In the genomic region with DNA sequence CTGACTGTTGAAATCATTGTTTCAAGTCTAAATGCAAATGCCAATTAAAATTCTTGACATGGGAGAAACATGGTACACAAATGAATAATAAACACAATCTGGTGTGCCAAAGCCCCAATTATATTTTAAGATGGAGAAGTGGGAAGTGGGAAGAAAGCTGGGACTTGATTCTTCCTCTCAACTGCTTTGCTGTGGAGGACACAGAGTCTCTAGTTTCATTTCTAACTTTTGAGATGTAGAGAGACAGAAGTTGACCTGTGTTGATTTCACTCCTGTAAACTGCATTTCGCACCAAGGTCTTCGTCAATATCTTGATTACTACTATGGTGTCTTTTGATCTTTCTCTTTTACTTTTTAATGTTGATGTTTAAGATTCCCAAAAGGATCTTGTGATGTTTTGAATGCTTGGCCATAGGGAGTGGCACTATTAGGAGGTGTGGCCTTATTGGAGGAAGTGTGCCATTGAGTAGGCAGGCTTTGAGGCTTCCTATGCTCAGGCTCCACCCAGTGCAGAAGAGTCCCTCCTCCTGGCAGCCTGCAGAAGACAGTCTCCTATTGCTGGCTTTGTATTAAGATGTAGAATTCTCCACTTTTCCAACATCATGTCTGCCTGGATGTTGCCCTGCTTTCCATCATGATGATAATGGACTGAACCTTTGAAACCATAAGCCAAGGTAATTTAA, we compare ENCODE assay signal across 21 mouse cellular contexts.
DNase-seq lines count a peak whose midpoint lies in the region; ATAC-seq and TF ChIP-seq lines count a peak whose summit lies in the region.
"Had no signal": no experiment of that assay in that cellular context is flagged by ENCODE, and none has a peak within 500 bp of the region (broad histone marks: within the 10 kb centered on the region; RNA-seq: fewer than 3 reads in every experiment).

No protein-coding gene starts in this region.

- DNase-seq in forebrain, embryonic 14.5 days (ENCODE audit: low spot score) = peak; percentile 19
- peak; percentile 19 for DNase-seq in brain, embryonic 14.5 days (ENCODE audit: low read depth)
- DNase-seq in lung, postnatal 14 days = no peak
- no peak for DNase-seq in adrenal gland, adult 2 months
- DNase-seq in layer of hippocampus, adult 2 months (ENCODE audit: low spot score in 2 of 2) = no peak
- DNase-seq: adrenal gland, postnatal 10 days; adrenal gland, postnatal 36 days; cerebellum, adult 11-12 months; cerebellum, adult 9-10 months; cerebellum, postnatal 14 days; gastrocnemius, postnatal 25 days; heart, adult 11 months had no signal

- TF ChIP-seq POLR2A in brain, embryonic 14.5 days (IDR thresholded peaks at IDR 0.05; ENCODE audit: borderline replicate concordance, extremely low read depth, insufficient read depth, insufficient read length, poor library complexity, severe bottlenecking) = no peak

- H3K4me1 ChIP-seq in forebrain, embryonic 14.5 days (ENCODE audit: control insufficient read depth, insufficient read depth, low read length) = no peaks in the 10 kb centered on the region
- no peaks in the 10 kb centered on the region for H3K4me1 ChIP-seq in forebrain, embryonic 15.5 days
- H3K4me1 ChIP-seq: forebrain, embryonic 10.5 days; forebrain, embryonic 13.5 days; hindbrain, embryonic 12.5 days; hindbrain, embryonic 15.5 days had no signal

- no peak overlapping the region for H3K4me3 ChIP-seq in forebrain, embryonic 14.5 days (ENCODE audit: low read depth, low read length)
- no peak overlapping the region for H3K4me3 ChIP-seq in forebrain, embryonic 15.5 days
- H3K4me3 ChIP-seq in layer of hippocampus, adult 2 months = no peak overlapping the region
- H3K4me3 ChIP-seq: forebrain, embryonic 10.5 days; forebrain, embryonic 13.5 days; hindbrain, embryonic 12.5 days; hindbrain, embryonic 15.5 days had no signal

- ATAC-seq in forebrain, embryonic 14.5 days = no peak
- no peak for ATAC-seq in forebrain, embryonic 15.5 days (replicated peaks)
- ATAC-seq in megakaryocyte progenitor cell, adult 5-6 weeks (replicated peaks; ENCODE audit: poor library complexity) = 0 out of 2 replicates have a peak, but pooled peaks have one; percentile 57
- ATAC-seq: activated CD4-positive, CD25-positive, alpha-beta regulatory T cell, adult 4 months; forebrain, embryonic 13.5 days; Patski had no signal

- H3K9ac ChIP-seq in forebrain, embryonic 14.5 days (ENCODE audit: low read length) = no peak overlapping the region
- no peak overlapping the region for H3K9ac ChIP-seq in forebrain, embryonic 15.5 days (replicated peaks)
- H3K9ac ChIP-seq: forebrain, embryonic 13.5 days; hindbrain, embryonic 12.5 days; hindbrain, embryonic 15.5 days had no signal

- no peaks in the 10 kb centered on the region for H3K27me3 ChIP-seq in forebrain, embryonic 14.5 days (replicated peaks; ENCODE audit: control insufficient read depth, insufficient read depth, low read length)
- H3K27me3 ChIP-seq in forebrain, embryonic 15.5 days = no peaks in the 10 kb centered on the region
- H3K27me3 ChIP-seq: forebrain, embryonic 13.5 days; hindbrain, embryonic 12.5 days; hindbrain, embryonic 15.5 days; Patski had no signal

- H3K4me2 ChIP-seq in forebrain, embryonic 14.5 days (ENCODE audit: low read length) = no peak overlapping the region
- H3K4me2 ChIP-seq in forebrain, embryonic 15.5 days (replicated peaks) = no peak overlapping the region
- H3K4me2 ChIP-seq: forebrain, embryonic 13.5 days; heart, embryonic 11.5 days; hindbrain, embryonic 12.5 days; hindbrain, embryonic 15.5 days had no signal

- 92% methylated on average over 2 of the region's 2 CpGs for WGBS in forebrain, embryonic 14.5 days
- WGBS in forebrain, embryonic 15.5 days = 97% methylated on average over 2 of the region's 2 CpGs

- H3K27ac ChIP-seq in forebrain, embryonic 14.5 days (ENCODE audit: low read depth, low read length) = no peak overlapping the region
- no peak overlapping the region for H3K27ac ChIP-seq in forebrain, embryonic 15.5 days (replicated peaks)
- no peak overlapping the region for H3K27ac ChIP-seq in layer of hippocampus, adult 2 months
- H3K27ac ChIP-seq: forebrain, embryonic 10.5 days; forebrain, embryonic 13.5 days; hindbrain, embryonic 12.5 days; hindbrain, embryonic 15.5 days had no signal

- no peaks in the 10 kb centered on the region for H3K9me3 ChIP-seq in forebrain, embryonic 14.5 days (replicated peaks; ENCODE audit: control insufficient read depth, low read length)
- H3K9me3 ChIP-seq in forebrain, embryonic 15.5 days = no peaks in the 10 kb centered on the region
- H3K9me3 ChIP-seq: forebrain, embryonic 10.5 days; forebrain, embryonic 13.5 days; hindbrain, embryonic 12.5 days; hindbrain, embryonic 15.5 days had no signal

- no peaks in the 10 kb centered on the region for H3K36me3 ChIP-seq in forebrain, embryonic 14.5 days (ENCODE audit: control insufficient read depth, insufficient read depth, low read length)
- H3K36me3 ChIP-seq in forebrain, embryonic 15.5 days = no peaks in the 10 kb centered on the region
- H3K36me3 ChIP-seq: forebrain, embryonic 10.5 days; hindbrain, embryonic 12.5 days; hindbrain, embryonic 15.5 days had no signal

- TF ChIP-seq CTCF in brain, embryonic 14.5 days (IDR thresholded peaks at IDR 0.05; ENCODE audit: borderline replicate concordance, extremely low read depth, insufficient read depth, insufficient read length) = no peak
- no peak for TF ChIP-seq CTCF in layer of hippocampus, adult 2 months (conservative IDR thresholded peaks at IDR 0.05)

Comparison
In these comparisons a context has a peak if more than half of its experiments do, and no peak if none do; other contexts are left out.
1. DNase-seq: peak in forebrain, embryonic 14.5 days (single experiment) and brain, embryonic 14.5 days (single experiment); none in lung, postnatal 14 days (single experiment), adrenal gland, adult 2 months (single experiment) and layer of hippocampus, adult 2 months (0 of 2).